Mouse (Mus musculus): ENCODE results near the gene 1700037C18Rik.

Gene 1700037C18Rik

DNA sequence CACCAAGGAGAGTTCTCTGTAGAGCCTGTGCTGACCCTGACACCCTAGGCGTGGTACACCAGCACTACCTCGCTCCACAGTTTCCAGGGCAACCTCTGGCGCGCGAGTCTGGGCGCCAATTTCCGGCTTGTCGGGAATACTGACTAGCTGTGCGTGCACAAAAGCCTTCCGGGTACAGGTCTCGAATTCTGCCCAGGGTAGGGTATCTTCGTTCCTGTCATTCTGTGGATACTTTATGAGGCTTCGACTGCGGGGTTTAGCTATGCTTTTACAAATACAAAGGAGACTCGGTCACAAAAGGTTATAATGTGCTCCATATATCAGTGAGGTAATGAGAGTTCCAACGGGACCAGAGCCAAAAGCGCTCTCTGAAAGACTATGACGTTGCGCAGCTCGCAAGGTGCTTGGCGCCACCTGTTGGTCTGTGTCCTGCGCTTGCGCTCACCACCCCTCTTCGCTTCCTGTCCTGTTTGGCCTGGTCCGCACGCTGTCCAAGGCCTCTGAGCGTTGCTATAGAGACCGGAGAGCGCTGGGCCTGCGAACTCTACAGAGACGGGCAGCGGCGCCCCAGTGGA lies at the start of gene 1700037C18Rik, which contains the start of gene Cluap1:
1700037C18Rik (minus strand) TSS at position 153 of the 575 bp plus-strand sequence.
Cluap1 (plus strand) TSS at position 265 of the 575 bp plus-strand sequence.
- no peaks in the 10 kb centered on the region for H3K9me3 ChIP-seq (ENCODE audit: low read length)
- H3K27me3 ChIP-seq (ENCODE audit: insufficient read depth, low read length) = no peaks in the 10 kb centered on the region
- no peak; the same call in 1 of the 2 replicates for TF ChIP-seq POU5F1 (IDR thresholded peaks at IDR 0.05; ENCODE audit: borderline replicate concordance, low read length)
- TF ChIP-seq CTCF (conservative IDR thresholded peaks at IDR 0.05; ENCODE audit: low read length) = peak; percentile 52
- no peak for TF ChIP-seq NANOG (IDR thresholded peaks at IDR 0.05; ENCODE audit: borderline replicate concordance, low read length)

DNA sequence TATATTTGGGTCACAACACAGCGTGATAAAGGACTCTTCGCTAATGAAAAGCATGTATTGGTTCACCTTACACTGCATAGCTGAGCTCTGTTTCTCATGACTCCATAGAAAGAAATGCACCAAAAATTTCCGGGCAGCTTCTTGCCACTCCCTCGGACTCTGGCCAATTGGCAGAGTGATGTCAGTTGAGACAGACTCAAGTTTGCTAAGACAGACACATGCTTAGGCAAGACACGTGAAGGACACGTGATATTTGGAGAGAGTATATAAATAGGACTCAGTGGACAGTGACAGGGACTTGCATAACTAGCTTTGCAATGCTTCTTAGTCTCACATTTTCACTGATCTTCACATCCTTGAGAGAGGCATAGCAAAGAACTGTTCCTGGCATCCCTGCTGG lies 47.9 kb upstream of the 1700037C18Rik start:
- no peak overlapping the region for H3K4me3 ChIP-seq (replicated peaks; ENCODE audit: low read length)
- no peaks in the 10 kb centered on the region for H3K36me3 ChIP-seq (ENCODE audit: insufficient read depth, low read length)
- no peaks in the 10 kb centered on the region for H3K9me3 ChIP-seq (ENCODE audit: low read length)
- no peaks in the 10 kb centered on the region for H3K27me3 ChIP-seq (ENCODE audit: insufficient read depth, low read length)
- TF ChIP-seq POU5F1 (IDR thresholded peaks at IDR 0.05; ENCODE audit: borderline replicate concordance, low read length) (no peak), NANOG (IDR thresholded peaks at IDR 0.05; ENCODE audit: borderline replicate concordance, low read length) (no peak), CTCF (conservative IDR thresholded peaks at IDR 0.05; ENCODE audit: low read length) (no peak)
- no peaks in the 10 kb centered on the region; the same call in 1 of the 2 replicates for H3K4me1 ChIP-seq (replicated peaks; ENCODE audit: low read depth, low read length)

More for the DNA sequence above, at the start of gene 1700037C18Rik, which contains the start of gene Cluap1:
- H3K36me3 ChIP-seq (ENCODE audit: insufficient read depth, low read length) = peaks cover 51% of the 10 kb centered on the region
- peaks cover 23% of the 10 kb centered on the region for H3K4me1 ChIP-seq (replicated peaks; ENCODE audit: low read depth, low read length)
- peak within 1 kb of the TSS; percentile 90 for H3K4me3 ChIP-seq (replicated peaks; ENCODE audit: low read length)

DNA sequence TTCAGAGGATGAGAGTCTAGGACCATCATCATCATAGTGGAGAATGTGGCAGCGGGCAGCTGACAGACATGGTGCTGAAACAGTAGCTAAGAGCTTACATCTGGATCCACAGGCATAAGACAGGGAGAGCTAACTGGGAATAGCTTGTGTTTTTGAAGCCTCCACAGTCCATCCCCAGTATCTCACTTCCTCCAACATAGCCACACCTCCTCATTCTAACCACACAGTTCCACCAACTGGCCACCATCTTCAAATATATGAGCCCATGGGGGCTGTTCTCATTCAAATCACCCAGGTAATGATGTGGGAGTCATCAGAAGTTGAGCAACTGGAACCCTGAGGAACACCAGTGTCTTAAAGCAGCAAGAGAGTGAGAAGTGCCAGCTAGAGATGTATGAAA lies 42.7 kb upstream of the 1700037C18Rik start:
- Histone ChIP-seq H3K27me3 (ENCODE audit: insufficient read depth, low read length) (no peaks in the 10 kb centered on the region), H3K36me3 (ENCODE audit: insufficient read depth, low read length) (0 out of 2 replicates have a peak, but pooled peaks cover 2% of the 10 kb centered on the region), H3K4me3 (replicated peaks; ENCODE audit: low read length) (no peak overlapping the region), H3K4me1 (replicated peaks; ENCODE audit: low read depth, low read length) (no peaks in the 10 kb centered on the region), H3K9me3 (ENCODE audit: low read length) (no peaks in the 10 kb centered on the region)
- no peak for TF ChIP-seq NANOG (IDR thresholded peaks at IDR 0.05; ENCODE audit: borderline replicate concordance, low read length)
- no peak for TF ChIP-seq POU5F1 (IDR thresholded peaks at IDR 0.05; ENCODE audit: borderline replicate concordance, low read length)
- TF ChIP-seq CTCF (conservative IDR thresholded peaks at IDR 0.05; ENCODE audit: low read length) = no peak

DNA sequence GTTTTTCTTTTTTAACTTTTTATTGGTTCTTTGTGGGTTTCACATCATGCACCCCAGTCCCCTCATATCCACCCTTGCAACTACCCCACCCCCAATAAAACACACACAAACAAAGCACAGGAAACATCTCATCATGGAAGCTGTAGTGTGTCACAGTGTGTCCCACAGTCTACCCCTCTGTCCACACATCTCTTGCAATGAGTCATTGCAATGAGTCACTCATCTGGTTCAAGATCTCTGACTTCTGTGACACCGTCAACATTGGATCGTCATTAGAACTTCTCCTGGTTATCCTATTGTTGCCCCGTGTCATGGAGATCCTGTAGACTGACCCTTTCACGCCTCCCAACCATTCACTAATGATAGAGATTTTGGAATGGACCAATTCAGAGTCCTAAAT lies 26.2 kb upstream of the 1700037C18Rik start:
- Histone ChIP-seq H3K27me3 (ENCODE audit: insufficient read depth, low read length) (no peaks in the 10 kb centered on the region), H3K4me1 (replicated peaks; ENCODE audit: low read depth, low read length) (peaks cover 3% of the 10 kb centered on the region), H3K9me3 (ENCODE audit: low read length) (no peaks in the 10 kb centered on the region), H3K4me3 (replicated peaks; ENCODE audit: low read length) (no peak overlapping the region), H3K36me3 (ENCODE audit: insufficient read depth, low read length) (peaks cover 69% of the 10 kb centered on the region)
- no peak for TF ChIP-seq POU5F1 (IDR thresholded peaks at IDR 0.05; ENCODE audit: borderline replicate concordance, low read length)
- no peak for TF ChIP-seq NANOG (IDR thresholded peaks at IDR 0.05; ENCODE audit: borderline replicate concordance, low read length)
- TF ChIP-seq CTCF (conservative IDR thresholded peaks at IDR 0.05; ENCODE audit: low read length) = no peak

DNA sequence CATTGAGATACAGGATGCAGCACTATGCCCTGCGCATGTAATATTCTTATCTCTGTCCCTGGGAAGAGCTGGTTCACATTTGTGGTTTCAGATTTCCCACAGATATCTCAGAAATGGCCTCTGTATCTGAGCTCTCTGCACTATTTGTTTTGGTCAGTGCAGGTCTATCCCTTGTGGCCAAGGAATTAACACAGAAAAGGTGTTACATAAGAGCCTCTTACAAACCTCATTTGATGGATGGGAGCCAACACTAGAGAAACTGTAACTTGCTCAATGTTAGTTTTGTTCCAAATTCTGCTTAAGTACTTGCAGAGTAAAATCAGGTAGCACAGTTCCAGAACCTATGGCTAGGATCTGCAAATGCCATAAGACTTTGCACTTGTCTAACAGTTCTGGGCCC lies 25.6 kb upstream of the 1700037C18Rik start:
- Histone ChIP-seq H3K4me1 (replicated peaks; ENCODE audit: low read depth, low read length) (peaks cover 9% of the 10 kb centered on the region), H3K27me3 (ENCODE audit: insufficient read depth, low read length) (no peaks in the 10 kb centered on the region), H3K36me3 (ENCODE audit: insufficient read depth, low read length) (peaks cover 68% of the 10 kb centered on the region), H3K4me3 (replicated peaks; ENCODE audit: low read length) (no peak overlapping the region), H3K9me3 (ENCODE audit: low read length) (no peaks in the 10 kb centered on the region)
- TF ChIP-seq CTCF (conservative IDR thresholded peaks at IDR 0.05; ENCODE audit: low read length) = no peak
- no peak for TF ChIP-seq POU5F1 (IDR thresholded peaks at IDR 0.05; ENCODE audit: borderline replicate concordance, low read length)
- TF ChIP-seq NANOG (IDR thresholded peaks at IDR 0.05; ENCODE audit: borderline replicate concordance, low read length) = no peak

DNA sequence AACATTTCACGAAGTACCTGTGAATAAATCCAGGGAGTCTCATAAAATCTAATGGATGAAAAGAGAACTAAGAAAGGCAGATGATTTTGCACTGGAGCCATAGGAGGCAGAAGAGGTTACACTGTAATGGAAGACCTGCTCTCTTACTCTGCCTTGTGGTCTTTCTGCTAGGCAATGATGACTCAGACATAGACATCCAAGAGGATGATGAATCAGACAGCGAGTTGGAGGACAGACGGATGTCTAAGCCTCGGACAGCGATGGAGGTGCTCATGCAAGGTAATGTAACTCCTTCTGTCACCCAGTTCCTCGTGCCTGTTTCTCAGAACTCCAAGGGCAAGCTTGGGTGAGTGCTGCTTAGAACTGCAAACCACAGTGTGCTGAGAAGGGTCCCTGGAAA lies 25.0 kb upstream of the 1700037C18Rik start:
- no peaks in the 10 kb centered on the region for H3K27me3 ChIP-seq (ENCODE audit: insufficient read depth, low read length)

DNA sequence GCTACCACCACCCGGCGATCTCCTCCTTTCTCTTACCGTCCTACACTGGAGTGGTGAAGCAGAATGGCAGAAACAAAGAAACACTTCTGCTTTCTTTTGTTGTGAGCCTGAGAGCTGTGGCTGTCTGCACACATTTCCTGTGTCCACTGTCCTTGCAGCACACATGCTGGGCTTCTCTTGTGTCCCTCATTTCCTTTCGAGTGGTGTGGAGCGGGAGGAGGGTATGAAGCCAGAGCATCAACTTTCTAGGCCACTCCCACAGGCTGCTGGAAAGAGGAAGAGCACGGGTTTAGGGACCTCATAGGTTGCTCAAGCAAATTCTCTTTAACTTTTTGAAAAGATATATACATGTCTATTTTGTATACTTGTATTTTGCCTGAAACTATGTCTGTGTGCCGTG lies 20.7 kb upstream of the 1700037C18Rik start:
- no peaks in the 10 kb centered on the region for H3K9me3 ChIP-seq (ENCODE audit: low read length)
- peaks cover 16% of the 10 kb centered on the region for H3K4me1 ChIP-seq (replicated peaks; ENCODE audit: low read depth, low read length)
- H3K4me3 ChIP-seq (replicated peaks; ENCODE audit: low read length) = no peak overlapping the region
- TF ChIP-seq POU5F1 (IDR thresholded peaks at IDR 0.05; ENCODE audit: borderline replicate concordance, low read length) = no peak
- no peak for TF ChIP-seq CTCF (conservative IDR thresholded peaks at IDR 0.05; ENCODE audit: low read length)
- TF ChIP-seq NANOG (IDR thresholded peaks at IDR 0.05; ENCODE audit: borderline replicate concordance, low read length) = no peak
- H3K27me3 ChIP-seq (ENCODE audit: insufficient read depth, low read length) = no peaks in the 10 kb centered on the region
- H3K36me3 ChIP-seq (ENCODE audit: insufficient read depth, low read length) = peaks cover 47% of the 10 kb centered on the region

More for the DNA sequence above, 25.0 kb upstream of the 1700037C18Rik start:
- Histone ChIP-seq H3K4me3 (replicated peaks; ENCODE audit: low read length) (no peak overlapping the region), H3K9me3 (ENCODE audit: low read length) (no peaks in the 10 kb centered on the region), H3K36me3 (ENCODE audit: insufficient read depth, low read length) (peaks cover 64% of the 10 kb centered on the region), H3K4me1 (replicated peaks; ENCODE audit: low read depth, low read length) (peaks cover 13% of the 10 kb centered on the region)
- no peak for TF ChIP-seq CTCF (conservative IDR thresholded peaks at IDR 0.05; ENCODE audit: low read length)
- no peak for TF ChIP-seq POU5F1 (IDR thresholded peaks at IDR 0.05; ENCODE audit: borderline replicate concordance, low read length)
- TF ChIP-seq NANOG (IDR thresholded peaks at IDR 0.05; ENCODE audit: borderline replicate concordance, low read length) = no peak

DNA sequence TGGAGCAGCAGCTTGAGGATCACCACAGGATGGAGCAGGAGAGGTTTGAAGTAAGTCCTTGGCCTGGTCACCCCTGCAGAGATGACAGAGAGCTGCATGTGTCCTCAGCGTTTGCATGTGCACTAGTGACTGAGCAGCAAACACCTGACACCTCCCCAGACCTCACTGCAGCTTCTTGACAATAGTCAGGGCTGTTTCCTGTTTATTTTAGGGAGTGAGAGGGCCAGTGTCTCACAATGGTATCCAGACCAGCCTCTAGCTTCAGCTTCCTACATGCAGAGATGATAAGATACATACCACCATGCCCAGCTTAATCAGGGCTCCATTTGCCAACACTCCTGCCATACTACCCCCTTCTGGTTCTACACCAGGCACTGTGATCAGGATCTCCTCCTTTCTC lies 20.1 kb upstream of the 1700037C18Rik start:
- Histone ChIP-seq H3K9me3 (ENCODE audit: low read length) (no peaks in the 10 kb centered on the region), H3K36me3 (ENCODE audit: insufficient read depth, low read length) (peaks cover 47% of the 10 kb centered on the region), H3K27me3 (ENCODE audit: insufficient read depth, low read length) (no peaks in the 10 kb centered on the region), H3K4me1 (replicated peaks; ENCODE audit: low read depth, low read length) (peaks cover 16% of the 10 kb centered on the region), H3K4me3 (replicated peaks; ENCODE audit: low read length) (no peak overlapping the region)
- no peak for TF ChIP-seq POU5F1 (IDR thresholded peaks at IDR 0.05; ENCODE audit: borderline replicate concordance, low read length)
- TF ChIP-seq NANOG (IDR thresholded peaks at IDR 0.05; ENCODE audit: borderline replicate concordance, low read length) = no peak
- no peak for TF ChIP-seq CTCF (conservative IDR thresholded peaks at IDR 0.05; ENCODE audit: low read length)
